Mouse (Mus musculus): Measurements from ENCODE around the gene Mfap3l.
"Not testable (repeated sequence)": the region's sequence is repeated elsewhere in the genome, so short reads cannot be mapped to it uniquely, and the experiment has no call there.

Mfap3l gene

DNA sequence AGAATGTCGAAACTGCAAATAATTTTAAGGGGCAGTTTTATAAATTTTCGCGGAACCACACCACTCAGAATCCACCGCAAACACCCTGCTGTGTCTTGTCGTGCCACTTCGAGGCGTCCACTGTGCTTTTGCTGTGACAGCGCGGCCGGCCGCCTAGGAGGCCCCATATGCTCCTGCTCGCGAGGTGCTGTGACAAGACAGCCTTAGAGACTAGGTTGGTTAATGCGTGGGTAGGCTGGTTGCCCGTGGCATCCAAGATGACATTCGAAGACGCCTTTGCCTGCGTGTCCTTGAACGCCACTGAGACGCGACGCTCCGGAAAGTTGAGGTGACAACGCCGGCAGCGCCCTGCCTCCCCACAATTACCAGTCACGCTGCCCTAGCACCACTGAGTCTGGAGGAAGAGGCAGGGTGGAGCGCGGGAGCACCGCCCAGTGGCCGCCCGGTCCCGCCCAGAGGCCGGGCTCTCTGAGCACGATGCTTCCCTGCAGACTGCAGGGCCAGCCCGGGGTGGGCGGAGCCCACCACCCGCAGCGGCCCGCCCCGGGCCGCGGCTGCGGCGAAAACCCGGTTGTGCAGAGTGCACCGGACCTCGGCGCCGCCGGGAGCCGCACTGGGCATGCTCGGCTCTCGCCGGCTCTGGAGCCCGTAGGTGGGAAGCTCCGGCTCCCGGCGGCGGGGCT is at the start of gene Mfap3l:
Gene Mfap3l (plus strand): TSS at position 578 of the 683 bp plus-strand sequence.
- peak; percentile 72 to 80 for DNase-seq (ENCODE audit: low spot score in 2 of 2)

DNA sequence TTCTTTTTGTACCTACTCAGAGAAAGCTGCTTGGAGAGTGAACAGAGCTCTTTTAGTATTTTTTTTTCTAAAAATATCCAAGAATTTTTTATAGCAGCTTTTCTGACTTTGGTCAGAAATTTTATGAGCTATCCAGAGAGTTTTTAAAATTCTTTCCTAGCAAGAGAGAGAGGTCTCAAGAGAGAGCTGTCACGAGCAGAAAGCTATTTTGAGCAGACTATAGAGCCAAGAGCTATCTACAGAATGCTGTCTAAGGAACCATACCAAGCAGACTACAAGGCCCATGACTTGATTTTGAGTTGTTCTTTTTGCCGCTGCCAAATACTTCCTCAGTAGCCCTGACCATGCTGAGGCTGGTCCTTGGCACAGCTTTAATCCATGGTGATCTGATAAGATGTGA is 49.3 kb upstream of the Mfap3l start:
- DNase-seq (ENCODE audit: low spot score in 2 of 2), result no peak

DNA sequence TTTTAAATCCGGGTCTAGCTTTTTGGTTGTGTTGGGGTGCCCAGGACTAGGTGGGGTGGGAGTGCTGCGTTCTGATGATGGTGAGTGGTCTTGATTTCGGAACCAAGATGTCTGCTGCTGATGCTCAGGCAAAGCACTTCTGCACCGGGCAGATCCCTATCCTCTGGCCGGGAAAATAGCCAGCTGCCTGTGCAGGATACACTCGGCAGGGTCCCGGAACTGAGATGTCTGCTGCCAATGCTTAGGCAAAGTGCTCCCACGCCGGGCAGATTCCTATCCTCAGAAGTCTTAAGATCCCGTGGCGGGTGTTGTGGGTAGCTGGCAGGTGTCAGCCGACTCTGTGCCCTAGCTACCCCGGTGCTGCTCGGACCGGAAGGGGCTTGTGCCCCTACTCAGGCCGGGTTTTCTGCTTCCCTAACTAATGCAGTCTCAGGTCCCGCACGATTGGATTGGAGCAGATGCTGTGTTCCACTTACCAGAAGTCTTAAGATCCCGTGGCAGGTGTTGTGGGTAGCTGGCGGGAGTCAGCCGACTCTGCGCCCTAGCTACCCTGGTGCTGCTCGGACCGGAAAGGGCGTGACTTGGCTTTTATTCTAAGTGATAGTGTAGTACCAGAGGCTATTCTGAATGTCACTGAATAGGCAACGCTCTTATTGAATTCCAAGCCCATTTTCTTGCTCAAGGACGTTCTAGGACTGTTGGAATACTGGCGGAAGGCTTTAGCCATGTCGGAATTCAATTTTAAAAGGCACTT is 41.1 kb upstream of the Mfap3l start:
- not testable (repeated sequence) for DNase-seq (ENCODE audit: low spot score in 2 of 2)

DNA sequence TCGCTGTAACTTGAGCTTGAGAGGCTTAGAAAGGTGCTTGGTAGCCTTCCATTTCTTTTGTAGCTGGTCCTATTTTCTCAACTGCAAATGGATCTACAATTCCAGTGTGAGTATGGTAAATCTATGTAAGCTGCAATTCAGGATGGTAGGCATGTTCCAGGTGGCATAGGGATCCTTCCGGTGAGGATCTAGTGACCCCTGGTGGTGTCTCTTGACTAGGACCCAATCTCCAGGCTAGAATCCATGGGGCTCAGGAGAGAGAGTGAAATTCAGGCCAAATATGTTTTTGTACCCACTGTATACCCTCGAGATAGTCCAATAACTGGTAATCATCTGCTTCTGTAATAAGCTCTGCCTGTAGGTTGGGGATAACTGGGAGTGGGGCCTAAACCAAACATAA is 37.9 kb upstream of the Mfap3l start:
- no peak for DNase-seq (ENCODE audit: low spot score in 2 of 2)

DNA sequence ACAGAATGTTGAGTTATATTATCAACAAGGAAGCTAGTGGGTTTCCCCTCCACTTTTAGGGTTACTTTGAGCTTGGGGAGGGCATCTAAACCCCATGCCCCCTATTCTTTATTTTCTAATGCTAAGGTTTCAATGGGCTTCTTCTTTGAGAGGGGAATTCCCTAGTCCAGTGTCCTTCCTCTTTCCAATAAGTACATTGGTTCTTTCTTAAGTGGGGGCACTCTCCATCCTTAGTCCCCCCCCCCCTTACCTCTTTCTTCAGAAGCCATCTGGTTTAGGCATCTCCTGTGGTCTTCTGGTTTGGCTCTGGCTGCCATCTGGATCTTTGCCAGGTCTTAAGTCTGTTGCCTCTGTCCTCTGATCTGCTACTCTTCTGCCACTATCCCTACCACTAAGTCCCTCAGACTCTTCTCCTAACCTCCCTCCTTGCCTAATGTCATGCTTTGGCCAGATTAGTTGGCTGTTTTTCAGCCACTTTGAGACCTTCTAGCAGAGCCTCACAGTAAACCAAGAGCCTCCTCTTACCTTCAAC is 21.0 kb upstream of the Mfap3l start:
- peak in 1 of 2 experiments; percentile 6 for DNase-seq (ENCODE audit: low spot score in 2 of 2)

DNA sequence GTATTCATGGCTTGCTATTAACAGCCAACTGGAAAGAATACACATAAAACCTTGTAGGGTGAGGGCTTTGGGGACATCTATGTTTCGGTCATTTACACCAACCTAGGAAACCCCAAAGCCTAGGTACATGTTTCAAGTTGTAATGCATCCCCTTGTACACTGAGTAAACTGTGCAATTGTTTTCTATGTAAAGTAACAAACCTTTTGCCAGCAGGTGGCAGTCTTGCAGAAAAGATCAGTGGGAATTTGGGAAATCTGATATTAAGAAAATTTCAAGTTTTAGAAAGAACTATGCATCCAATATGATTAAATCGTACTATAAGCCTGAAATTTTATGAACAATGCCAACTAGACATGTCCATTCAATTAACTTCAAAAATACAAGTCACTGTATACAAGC is 15.7 kb upstream of the Mfap3l start:
- DNase-seq (ENCODE audit: low spot score in 2 of 2), result peak in 1 of 2 experiments; percentile 27

DNA sequence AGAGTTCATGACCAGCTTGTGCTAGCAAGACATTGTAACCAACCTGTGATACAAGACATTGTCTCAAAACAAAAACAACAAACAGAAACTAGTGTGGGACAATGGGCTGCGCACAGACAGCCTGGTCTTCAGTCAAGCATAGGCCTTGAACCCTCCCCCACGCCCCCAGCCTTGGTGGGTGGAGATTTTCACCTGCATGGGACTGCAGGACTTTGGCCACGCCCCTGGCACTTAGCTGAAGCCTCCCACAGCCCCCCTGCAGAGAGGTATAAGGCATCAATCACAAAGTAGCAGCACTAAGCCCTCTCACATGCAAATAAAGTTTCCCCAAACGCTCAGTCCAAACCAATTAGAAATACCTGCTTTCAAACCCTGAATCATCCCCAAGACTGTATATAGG is 11.1 kb upstream of the Mfap3l start:
- peak in 1 of 2 experiments; percentile 56 for DNase-seq (ENCODE audit: low spot score in 2 of 2)

DNA sequence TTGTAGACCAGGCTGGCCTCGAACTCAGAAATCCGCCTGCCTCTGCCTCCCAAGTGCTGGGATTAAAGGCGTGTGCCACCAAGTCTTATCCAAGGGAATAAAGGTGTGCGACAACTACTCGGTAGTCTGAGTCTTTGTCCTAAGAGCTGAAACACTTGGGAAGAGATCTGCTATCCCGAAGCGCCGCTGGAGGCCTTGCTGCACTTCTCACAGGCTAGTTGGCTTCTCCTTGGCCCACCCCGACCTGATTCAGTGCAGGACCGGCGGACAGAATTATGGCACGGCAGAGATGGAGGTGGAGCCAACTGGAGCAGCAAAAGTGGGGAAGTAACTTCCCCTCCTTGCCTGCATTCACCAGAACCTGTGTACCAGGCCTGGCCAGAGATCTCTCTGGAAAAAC is 10.6 kb upstream of the Mfap3l start:
- peak in 1 of 2 experiments; percentile 47 for DNase-seq (ENCODE audit: low spot score in 2 of 2)

DNA sequence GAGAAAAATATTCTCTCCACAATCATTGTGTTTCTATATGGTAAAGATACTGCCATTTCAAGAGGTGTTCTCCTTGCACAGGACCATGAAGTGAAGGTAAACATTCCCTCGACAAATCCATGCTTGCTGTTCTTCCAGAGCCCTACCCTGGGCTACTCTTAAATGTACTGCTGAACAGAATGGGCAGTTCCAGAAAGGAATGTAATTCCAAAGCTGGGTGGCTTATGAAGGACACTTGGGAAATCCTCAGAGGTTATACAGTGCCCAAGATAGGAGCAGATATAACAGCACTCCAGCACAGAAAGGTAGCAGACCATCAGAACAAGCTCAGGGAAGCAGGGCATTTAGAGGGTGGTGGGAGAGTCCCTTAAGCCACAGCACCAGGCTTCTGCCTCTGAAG is 9.2 kb upstream of the Mfap3l start:
- DNase-seq (ENCODE audit: low spot score in 2 of 2), result peak in 1 of 2 experiments; percentile 36

DNA sequence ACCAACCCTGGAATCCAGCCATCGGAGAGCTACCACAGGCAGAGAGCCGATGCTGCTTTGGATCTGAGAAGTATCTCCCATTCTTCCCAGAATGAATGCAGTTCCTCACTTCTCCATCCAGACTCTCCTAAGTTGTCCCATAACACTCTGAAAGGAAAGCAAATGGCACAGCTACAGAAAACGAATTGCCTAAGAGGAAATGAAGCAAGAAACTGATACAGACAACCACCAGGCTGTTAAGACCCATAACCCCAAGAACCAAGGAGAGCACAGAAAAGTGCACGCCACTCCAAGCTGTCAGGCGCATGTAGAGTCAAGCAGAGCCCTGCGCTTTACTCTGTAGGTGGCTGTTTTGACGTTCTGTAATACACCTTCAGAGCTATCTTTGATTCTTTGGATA is 7.9 kb upstream of the Mfap3l start:
- DNase-seq (ENCODE audit: low spot score in 2 of 2), result peak in 1 of 2 experiments; percentile 20

DNA sequence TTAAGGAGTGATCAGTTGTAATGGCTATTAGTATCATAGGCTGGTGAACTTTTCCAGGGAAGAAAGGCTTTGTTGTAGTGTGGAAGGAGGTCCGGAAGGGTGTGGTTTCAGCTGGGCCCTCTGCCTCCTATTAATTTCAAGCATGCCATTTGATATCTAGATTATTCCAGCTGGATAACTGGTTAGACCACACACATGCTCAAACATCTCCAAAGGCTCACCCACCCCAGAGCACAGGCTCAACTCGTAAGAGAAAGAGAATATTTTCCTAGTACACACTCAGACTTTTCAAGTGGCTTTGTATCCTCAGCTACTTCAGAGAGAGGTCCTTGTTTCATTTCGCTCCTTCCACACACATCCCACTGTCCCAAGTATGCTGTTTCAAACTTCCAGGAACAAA is 4.7 kb upstream of the Mfap3l start:
- DNase-seq (ENCODE audit: low spot score in 2 of 2), result peak in 1 of 2 experiments; percentile 19

DNA sequence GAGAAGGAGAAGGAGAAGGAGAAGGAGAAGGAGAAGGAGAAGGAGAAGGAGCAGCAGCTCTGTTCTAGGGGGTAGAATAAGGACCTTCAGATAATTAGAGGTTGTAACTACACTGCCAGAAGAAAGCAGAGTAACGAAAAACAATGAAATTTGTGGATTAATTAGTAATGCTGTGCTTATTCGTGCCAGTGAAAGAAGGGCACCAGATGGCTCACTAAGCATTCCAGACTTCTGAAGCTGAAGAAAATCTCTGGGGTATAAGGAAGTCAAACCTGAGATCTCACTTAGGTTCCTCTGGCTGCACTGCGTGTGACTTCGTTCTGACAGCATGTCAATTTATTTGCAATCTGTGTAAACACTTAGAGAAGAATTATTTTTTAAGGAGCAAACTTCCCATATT is 3.6 kb upstream of the Mfap3l start:
- peak in 1 of 2 experiments; percentile 4 for DNase-seq (ENCODE audit: low spot score in 2 of 2)

DNA sequence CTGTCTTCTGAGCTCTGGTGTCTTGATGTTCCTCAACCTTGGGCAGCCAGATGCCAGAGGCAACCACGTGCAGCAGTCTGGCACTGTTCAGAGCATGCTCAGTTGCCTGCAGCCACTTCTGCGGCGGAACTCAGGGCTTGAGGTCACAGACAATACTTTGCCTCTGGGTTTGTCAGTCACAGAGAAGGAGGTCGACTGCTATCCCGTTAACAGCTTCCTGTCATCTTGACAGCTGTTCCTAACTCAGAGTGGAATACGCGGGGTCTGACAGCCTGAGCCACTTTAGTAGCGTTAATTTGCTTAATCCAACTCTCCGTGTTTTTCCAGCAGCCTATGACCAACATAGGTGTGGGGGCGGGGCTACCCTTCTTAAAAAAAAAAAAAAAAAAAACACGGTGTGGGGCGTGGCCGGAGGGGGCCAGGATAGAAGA is 1.1 kb upstream of the Mfap3l start:
- DNase-seq (ENCODE audit: low spot score in 2 of 2), result peak; percentile 13 to 63

DNA sequence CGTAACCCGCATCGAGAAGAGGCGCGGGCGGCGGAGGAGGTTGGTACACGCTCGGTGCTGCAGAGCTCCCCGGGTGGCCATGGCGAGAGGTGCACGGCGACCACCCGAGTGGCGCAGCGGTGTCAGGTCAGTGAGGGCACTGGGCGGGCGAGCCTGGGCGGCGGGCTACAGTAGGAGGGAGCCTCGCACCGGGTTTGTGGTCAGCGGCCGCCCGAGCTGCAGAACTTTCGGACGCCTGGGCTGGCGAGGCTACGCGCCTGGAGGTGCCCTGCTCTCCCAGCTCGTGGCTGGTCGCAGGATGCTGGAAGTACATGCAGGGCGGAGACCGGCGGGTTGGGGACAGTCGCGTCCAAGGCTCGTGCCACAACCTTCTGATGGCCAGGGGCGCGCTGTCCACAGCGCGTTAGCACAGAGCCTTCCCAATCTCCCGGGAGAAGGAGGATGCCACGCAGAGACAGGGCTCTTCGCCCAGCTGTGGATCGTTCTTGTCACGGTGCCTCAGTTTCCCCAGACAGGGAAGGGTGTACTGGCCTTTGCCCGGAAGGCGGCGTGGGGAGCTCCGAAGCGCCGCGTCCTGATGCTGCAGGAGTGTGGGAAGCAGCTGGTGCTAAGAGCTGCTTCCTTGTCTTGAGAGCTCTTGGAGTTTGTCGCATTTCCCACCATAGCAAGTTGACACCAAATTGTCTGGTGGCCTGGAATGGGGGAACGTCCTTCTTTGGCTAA is 467 bp downstream of the Mfap3l start:
- DNase-seq (ENCODE audit: low spot score in 2 of 2), result no peak

DNA sequence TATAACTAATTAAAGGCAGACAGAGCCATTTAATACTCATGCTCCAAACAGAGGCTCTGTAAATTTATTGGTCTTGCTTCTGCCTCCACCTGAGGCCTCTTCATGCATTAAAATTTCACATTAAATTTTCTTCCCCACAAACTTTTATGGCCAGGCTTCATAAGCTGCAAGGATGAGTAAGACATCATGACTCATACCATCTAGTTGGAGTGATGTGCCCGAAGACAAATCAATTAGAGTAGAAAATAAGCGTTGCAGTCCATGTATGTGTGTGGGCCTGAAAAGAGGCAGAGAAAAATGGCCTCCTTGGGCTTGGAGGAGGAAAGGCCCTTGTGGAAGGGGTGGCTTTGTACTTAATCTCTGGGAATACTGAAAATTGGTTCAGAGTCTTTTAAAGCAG is 2.3 kb downstream of the Mfap3l start:
- no peak for DNase-seq (ENCODE audit: low spot score in 2 of 2)

DNA sequence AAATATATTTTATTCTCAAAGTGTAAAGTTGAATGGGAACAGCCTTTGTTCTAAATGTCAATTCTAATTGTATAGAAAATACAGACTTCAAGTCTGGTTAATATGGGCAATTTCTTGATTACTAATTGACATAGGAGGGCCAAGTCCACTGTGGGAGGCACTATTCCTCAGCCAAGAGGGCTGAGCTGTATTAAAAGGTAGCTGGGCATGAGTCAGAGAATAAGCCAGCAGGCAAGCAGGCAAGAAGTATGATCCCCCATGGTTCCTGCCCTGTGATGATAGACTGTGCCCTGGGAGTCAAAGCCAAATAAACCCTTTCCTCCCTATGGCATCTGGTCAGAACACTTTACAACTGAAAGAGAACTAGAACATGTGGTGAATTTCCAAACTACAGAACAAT is 3.2 kb downstream of the Mfap3l start:
- no peak for DNase-seq (ENCODE audit: low spot score in 2 of 2)

DNA sequence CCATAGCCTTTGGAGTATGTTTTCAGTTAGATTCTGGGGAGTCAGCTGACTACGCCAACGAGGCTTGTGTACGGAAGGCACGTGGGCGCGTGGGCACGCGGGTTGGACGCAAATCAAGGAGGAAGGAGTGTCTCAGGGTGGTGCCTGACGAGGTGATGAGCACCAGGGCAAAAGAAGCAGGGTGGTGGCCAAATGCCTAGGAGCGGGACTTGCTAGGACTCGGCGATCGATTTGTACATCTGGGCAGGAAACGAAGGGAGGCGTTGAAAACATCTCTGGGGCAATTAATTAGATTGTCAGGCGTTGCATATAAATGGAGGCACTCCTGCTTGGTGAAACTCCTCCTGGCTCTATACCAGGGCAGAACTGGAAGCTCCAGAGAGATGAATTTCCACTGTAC is 7.4 kb downstream of the Mfap3l start:
- no peak for DNase-seq (ENCODE audit: low spot score in 2 of 2)

DNA sequence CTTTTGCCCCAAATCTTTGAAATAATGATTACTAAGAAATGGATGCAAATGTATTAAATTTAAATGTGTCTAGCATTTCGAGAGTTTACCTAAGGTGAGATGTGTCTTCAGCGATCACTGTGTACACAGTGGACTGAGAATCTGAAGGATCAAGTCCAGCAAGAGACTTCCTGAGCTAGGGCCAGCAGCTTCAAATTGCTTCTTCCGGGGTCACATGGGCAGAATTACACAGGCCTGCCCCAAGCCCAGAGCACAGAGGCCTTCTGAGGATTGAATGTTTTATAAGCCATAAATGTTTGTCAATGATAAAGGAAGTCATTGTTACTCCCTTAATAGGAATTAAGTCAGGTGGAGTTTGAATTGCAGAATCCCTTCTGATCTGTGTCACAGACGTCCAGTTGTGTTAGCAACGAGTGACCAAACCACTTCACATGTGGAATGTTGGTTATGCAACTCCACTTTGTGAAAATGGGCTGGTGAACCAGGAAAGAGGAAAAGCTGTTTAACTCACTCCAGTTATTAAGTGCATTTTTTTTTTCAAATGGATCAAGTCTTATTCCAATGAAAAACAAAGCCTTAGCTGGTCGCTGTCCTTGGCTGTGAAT is 10.9 kb downstream of the Mfap3l start:
- no peak for DNase-seq (ENCODE audit: low spot score in 2 of 2)

DNA sequence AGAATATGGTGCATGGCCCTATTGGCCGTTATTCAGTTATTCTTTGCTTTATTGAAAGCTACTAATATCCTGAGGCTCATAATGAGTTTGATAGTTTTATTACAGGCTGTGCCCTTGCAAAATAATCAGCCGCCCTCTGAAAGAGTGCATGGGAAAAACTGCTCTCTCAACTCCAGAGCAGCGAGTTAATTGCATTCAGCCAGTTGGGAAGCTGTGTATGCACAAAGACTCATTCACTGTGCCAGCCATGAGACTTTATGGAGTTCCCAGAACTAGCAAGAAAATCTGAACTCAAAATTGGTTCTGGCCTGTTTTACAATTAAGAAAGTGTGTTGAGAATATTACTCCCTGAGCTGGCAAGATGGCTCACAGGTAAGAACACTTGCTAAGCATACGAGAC is 12.5 kb downstream of the Mfap3l start:
- DNase-seq (ENCODE audit: low spot score in 2 of 2), result no peak

DNA sequence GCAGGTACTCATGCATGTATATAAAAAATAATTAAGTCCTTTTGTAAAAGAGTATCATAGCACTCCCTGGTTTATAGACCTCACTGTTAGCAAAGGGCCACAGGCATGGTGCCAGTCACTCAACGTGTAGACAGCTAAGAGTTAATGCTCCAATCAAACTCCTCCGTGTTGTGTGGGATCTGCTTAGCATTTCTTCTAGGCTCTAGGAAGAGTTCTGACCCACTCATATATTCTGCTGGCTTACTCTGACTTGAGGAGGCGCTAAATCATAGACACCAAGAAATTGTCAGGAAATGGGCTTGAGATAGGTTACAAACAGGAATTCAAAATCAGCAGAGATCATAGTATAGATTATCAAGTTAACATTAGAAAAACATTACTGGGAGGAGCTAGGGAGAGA is 13.3 kb downstream of the Mfap3l start:
- DNase-seq (ENCODE audit: low spot score in 2 of 2), result no peak

DNA sequence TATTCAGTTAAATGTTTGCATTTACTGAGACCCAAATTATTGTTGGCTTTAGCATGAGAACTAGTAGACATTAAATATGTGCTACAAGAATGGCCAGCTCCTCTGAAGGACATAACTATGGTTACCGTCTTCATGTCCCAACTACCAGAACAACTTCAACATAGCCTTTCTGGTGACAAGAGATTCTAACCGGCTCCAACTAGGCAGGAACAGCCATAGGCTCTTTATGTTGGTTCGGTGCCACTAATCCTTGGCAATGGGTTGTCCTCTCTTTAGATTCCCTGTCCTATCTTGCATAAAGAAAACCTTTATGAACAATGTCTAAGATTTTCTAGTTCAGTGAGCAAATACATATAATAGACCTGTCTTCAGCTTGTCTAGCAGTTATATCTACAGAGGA is 14.7 kb downstream of the Mfap3l start:
- DNase-seq (ENCODE audit: low spot score in 2 of 2), result no peak

DNA sequence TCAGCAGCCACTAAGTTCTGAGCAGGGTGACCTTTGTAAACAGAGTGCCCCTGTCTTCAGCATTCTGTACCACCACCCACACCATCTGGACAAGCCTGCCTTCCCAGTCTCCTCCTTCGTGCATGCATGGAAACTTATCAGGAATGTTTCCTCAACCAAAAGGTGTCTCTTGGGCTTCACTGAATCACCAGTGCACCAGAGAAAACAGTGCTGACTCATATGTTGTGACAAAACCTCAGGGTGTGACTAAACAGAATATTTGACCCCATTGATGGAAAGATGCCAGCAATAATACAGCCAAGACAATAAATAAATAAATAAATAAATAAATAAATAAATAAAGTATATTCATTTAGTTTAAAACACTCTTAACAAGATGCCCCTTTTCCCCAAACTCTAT is 16.5 kb downstream of the Mfap3l start:
- DNase-seq (ENCODE audit: low spot score in 2 of 2), result no peak

All from spleen, postnatal 4 days (tissue).